Mouse (Mus musculus): ENCODE measurements around the gene Igf2r. TPM values are rescaled to one million over a fixed set of nuclear protein-coding genes. Genes with fewer than 3 reads are reported as not detected.

Igf2r gene
- polyA plus RNA-seq, 1 experiment = 10.3 TPM

GRCm38 (mm10) chr17:12782861-12783847 is 13.7 kb upstream of the Igf2r start:
- no peak for DNase-seq (ENCODE audit: low read depth, low spot score)
- 43% methylated on average over 11 of the region's 11 CpGs for WGBS

- 66% methylated on average over 5 of the region's 5 CpGs for WGBS
- DNase-seq (ENCODE audit: low read depth, low spot score) = no peak
These were observed 11.6 kb upstream of the Igf2r start for GRCm38 (mm10) chr17:12781101-12781500.

GRCm38 (mm10) chr17:12780125-12780524 is 10.7 kb upstream of the Igf2r start:
- 68% methylated on average over 8 of the region's 8 CpGs for WGBS
- no peak for DNase-seq (ENCODE audit: low read depth, low spot score)

GRCm38 (mm10) chr17:12779442-12779841 is 10.0 kb upstream of the Igf2r start:
- WGBS = 20% methylated on average over 3 of the region's 3 CpGs
- DNase-seq (ENCODE audit: low read depth, low spot score) = peak; percentile 42

GRCm38 (mm10) chr17:12773956-12774355 is 4.5 kb upstream of the Igf2r start:
- DNase-seq (ENCODE audit: low read depth, low spot score) = no peak
- 68% methylated on average over 3 of the region's 3 CpGs for WGBS

- 96% methylated on average over 5 of the region's 5 CpGs for WGBS
- no peak for DNase-seq (ENCODE audit: low read depth, low spot score)
These were observed 1.0 kb upstream of the Igf2r start for GRCm38 (mm10) chr17:12770500-12770899.

GRCm38 (mm10) chr17:12768415-12769379 is 767 bp downstream of the Igf2r start:
- DNase-seq (ENCODE audit: low read depth, low spot score) = no peak
- 57% methylated on average over 41 of the region's 41 CpGs for WGBS

GRCm38 (mm10) chr17:12767294-12767852 is 2.1 kb downstream of the Igf2r start:
- no peak for DNase-seq (ENCODE audit: low read depth, low spot score)
- WGBS = 68% methylated on average over 6 of the region's 6 CpGs

- no peak for DNase-seq (ENCODE audit: low read depth, low spot score)
- WGBS = 87% methylated on average over 2 of the region's 2 CpGs
These were observed 6.1 kb downstream of the Igf2r start for GRCm38 (mm10) chr17:12763412-12763811.

- DNase-seq (ENCODE audit: low read depth, low spot score) = no peak
- 75% methylated on average over 10 of the region's 10 CpGs for WGBS
These were observed 8.9 kb downstream of the Igf2r start for GRCm38 (mm10) chr17:12760355-12761146.

- WGBS = 29% methylated on average over 8 of the region's 8 CpGs
- no peak for DNase-seq (ENCODE audit: low read depth, low spot score)
These were observed 9.8 kb downstream of the Igf2r start for GRCm38 (mm10) chr17:12759646-12760074.

GRCm38 (mm10) chr17:12758701-12759455 is 10.6 kb downstream of the Igf2r start:
- 69% methylated on average over 12 of the region's 12 CpGs for WGBS
- DNase-seq (ENCODE audit: low read depth, low spot score) = no peak

GRCm38 (mm10) chr17:12757990-12758389 is 11.5 kb downstream of the Igf2r start:
- DNase-seq (ENCODE audit: low read depth, low spot score) = no peak
- WGBS = 26% methylated on average over 5 of the region's 5 CpGs

GRCm38 (mm10) chr17:12757161-12757560 is 12.3 kb downstream of the Igf2r start:
- WGBS = 50% methylated on average over 6 of the region's 6 CpGs

GRCm38 (mm10) chr17:12755951-12756350 is 13.5 kb downstream of the Igf2r start:
- 37% methylated on average over 4 of the region's 4 CpGs for WGBS
- no peak for DNase-seq (ENCODE audit: low read depth, low spot score)

More at GRCm38 (mm10) chr17:12757161-12757560, 12.3 kb downstream of the Igf2r start:
- no peak for DNase-seq (ENCODE audit: low read depth, low spot score)

- no peak for DNase-seq (ENCODE audit: low read depth, low spot score)
- WGBS = 40% methylated on average over 4 of the region's 4 CpGs
These were observed 14.3 kb downstream of the Igf2r start for GRCm38 (mm10) chr17:12755146-12755545.

- no peak for DNase-seq (ENCODE audit: low read depth, low spot score)
- 45% methylated on average over 3 of the region's 3 CpGs for WGBS
These were observed 15.0 kb downstream of the Igf2r start for GRCm38 (mm10) chr17:12754243-12755007.

GRCm38 (mm10) chr17:12753050-12753449 is 16.4 kb downstream of the Igf2r start:
- no peak for DNase-seq (ENCODE audit: low read depth, low spot score)
- 49% methylated on average over 4 of the region's 4 CpGs for WGBS
